Mouse (Mus musculus) myocyte (in vitro differentiated cells): ENCODE results near the gene Nr1i2. TPM values are rescaled to one million over a fixed set of nuclear protein-coding genes. Genes with fewer than 3 reads are reported as not detected.
A peak's percentile ranks its signal among the peaks of the same experiment; 100 is the strongest.
"Not testable (repeated sequence)": the region's sequence is repeated elsewhere in the genome, so short reads cannot be mapped to it uniquely, and the experiment has no call there.

Experiments used
- H3K27me3 ChIP-seq: one replicate; pipeline ENCODE4 v1.6.1; 2011; ENCODE audit not compliant: control insufficient read depth, insufficient read depth, insufficient read length
- H3K36me3 ChIP-seq: one replicate; pipeline ENCODE4 v1.6.1; 2011; ENCODE audit not compliant: control insufficient read depth, insufficient read depth
- H3K4me2 ChIP-seq: one replicate; pipeline ENCODE4 v1.6.1; 2011; ENCODE audit warnings: low read depth, control low read depth
- H3K4me3 ChIP-seq: one replicate; pipeline ENCODE4 v1.5.1; 2011; ENCODE audit warnings: mild to moderate bottlenecking, control low read depth, moderate library complexity
- H3K79me2 ChIP-seq: one replicate; pipeline ENCODE4 v1.6.1; 2011; ENCODE audit not compliant: control insufficient read depth, insufficient read depth
- H3ac ChIP-seq: one replicate; pipeline ENCODE4 v1.6.1; 2011; ENCODE audit not compliant: control insufficient read depth, insufficient read length
- CEBPB ChIP-seq: IDR thresholded peaks from 2 replicates; pipeline ENCODE4 v1.6.1; 2011; ENCODE audit warnings: mild to moderate bottlenecking, moderate library complexity; ENCODE audit not compliant: poor library complexity, insufficient read depth, severe bottlenecking
- E2F4 ChIP-seq: IDR thresholded peaks from one replicate; pipeline ENCODE4 v1.6.1; 2011; ENCODE audit warnings: mild to moderate bottlenecking, control low read depth, moderate library complexity; ENCODE audit not compliant: insufficient read depth
- MAX ChIP-seq: IDR thresholded peaks from one replicate; pipeline ENCODE4 v1.6.1; 2011; ENCODE audit warnings: low read depth, mild to moderate bottlenecking, control low read depth
- MYOD1 ChIP-seq, 3 experiments: IDR thresholded peaks; one replicate each; pipeline ENCODE4 v1.6.1; 2011; ENCODE audit warnings: control low read depth in 2 of 3, low read depth in 2 of 3, mild to moderate bottlenecking in 2 of 3, moderate library complexity in 1 of 3; ENCODE audit not compliant: insufficient read length in 2 of 3, control insufficient read depth in 1 of 3
- MYOG ChIP-seq, 3 experiments: IDR thresholded peaks; one replicate each; pipeline ENCODE4 v1.6.1; 2011; ENCODE audit warnings: control low read depth in 2 of 3, low read depth in 2 of 3, mild to moderate bottlenecking in 2 of 3; ENCODE audit not compliant: insufficient read length in 2 of 3, control insufficient read depth in 1 of 3, insufficient read depth in 1 of 3
- POLR2A ChIP-seq: IDR thresholded peaks from one replicate; pipeline ENCODE4 v1.6.1; 2011; ENCODE audit warnings: low read depth, mild to moderate bottlenecking, control low read depth, moderate library complexity; ENCODE audit not compliant: insufficient read length
- POLR2AphosphoS2 ChIP-seq: IDR thresholded peaks from one replicate; pipeline ENCODE4 v1.6.1; 2011; ENCODE audit warnings: low read depth, control low read depth; ENCODE audit not compliant: insufficient read length
- REST ChIP-seq: IDR thresholded peaks from one replicate; pipeline ENCODE4 v1.6.1; 2011; ENCODE audit warnings: mild to moderate bottlenecking, control low read depth, moderate library complexity; ENCODE audit not compliant: insufficient read depth, insufficient read length
- SRF ChIP-seq: IDR thresholded peaks from one replicate; pipeline ENCODE4 v1.6.1; 2011; ENCODE audit warnings: low read depth; ENCODE audit not compliant: control insufficient read depth, insufficient read length
- TCF12 ChIP-seq: IDR thresholded peaks from one replicate; pipeline ENCODE4 v1.6.1; 2011; ENCODE audit warnings: mild to moderate bottlenecking, control low read depth; ENCODE audit not compliant: poor library complexity, insufficient read depth, severe bottlenecking
- TCF3 ChIP-seq: IDR thresholded peaks from one replicate; pipeline ENCODE4 v1.6.1; 2011; ENCODE audit warnings: low read depth, control low read depth; ENCODE audit not compliant: insufficient read length
- USF1 ChIP-seq: IDR thresholded peaks from one replicate; pipeline ENCODE4 v1.6.1; 2011; ENCODE audit warnings: low read depth, mild to moderate bottlenecking, control low read depth, moderate library complexity
- polyA plus RNA-seq: library from polyadenylated mRNA; unstranded; fragments of >200 nt; fragmentation: generic; extraction: Trizol; gene quantifications from one replicate; pipeline ENCODE4 v1.2.1, GENCODE M21; 2012; ENCODE audit warnings: missing spikeins

Gene Nr1i2
- polyA plus RNA-seq, 1 experiment, result not detected

- no peak overlapping the region for H3K4me2 ChIP-seq
- no peak overlapping the region for H3K4me3 ChIP-seq
- H3K27me3 ChIP-seq, result no peaks in the 10 kb centered on the region
- no peaks in the 10 kb centered on the region for H3K79me2 ChIP-seq
- H3ac ChIP-seq, result no peak overlapping the region
- peak; percentile 60 for TF ChIP-seq POLR2AphosphoS2
- TF ChIP-seq TCF3, result no peak
- TF ChIP-seq E2F4, result no peak
- TF ChIP-seq MYOD1 (IDR thresholded peaks at IDR 0.05; ENCODE audit: control insufficient read depth in 1 of 3, insufficient read length in 2 of 3, low read depth in 2 of 3), result no peak
- no peak for TF ChIP-seq MYOG (IDR thresholded peaks at IDR 0.05; ENCODE audit: control insufficient read depth in 1 of 3, insufficient read depth in 1 of 3, insufficient read length in 2 of 3, low read depth in 2 of 3)
- TF ChIP-seq REST, result no peak
- H3K36me3 ChIP-seq, result peaks cover 19% of the 10 kb centered on the region
Measured at GRCm38 (mm10) chr16:38240167-38240566, 54.5 kb downstream of the Nr1i2 start.

- Histone ChIP-seq H3K4me3 (no peak overlapping the region), H3K4me2 (no peak overlapping the region), H3K79me2 (no peaks in the 10 kb centered on the region), H3K36me3 (peaks cover 19% of the 10 kb centered on the region), H3ac (no peak overlapping the region), H3K27me3 (no peaks in the 10 kb centered on the region)
- TF ChIP-seq SRF (no peak), TCF3 (no peak), POLR2A (no peak), E2F4 (no peak), POLR2AphosphoS2 (no peak), MYOD1 (IDR thresholded peaks at IDR 0.05; ENCODE audit: control insufficient read depth in 1 of 3, insufficient read length in 2 of 3, low read depth in 2 of 3) (no peak), MAX (no peak), REST (no peak), MYOG (IDR thresholded peaks at IDR 0.05; ENCODE audit: control insufficient read depth in 1 of 3, insufficient read depth in 1 of 3, insufficient read length in 2 of 3, low read depth in 2 of 3) (no peak), USF1 (no peak), CEBPB (no peak), TCF12 (no peak)
Measured at GRCm38 (mm10) chr16:38239729-38240128, 54.9 kb downstream of the Nr1i2 start.

GRCm38 (mm10) chr16:38236936-38237585 is 57.6 kb downstream of the Nr1i2 start:
- TF ChIP-seq MAX (no peak), E2F4 (no peak), MYOG (IDR thresholded peaks at IDR 0.05; ENCODE audit: control insufficient read depth in 1 of 3, insufficient read depth in 1 of 3, insufficient read length in 2 of 3, low read depth in 2 of 3) (no peak), MYOD1 (IDR thresholded peaks at IDR 0.05; ENCODE audit: control insufficient read depth in 1 of 3, insufficient read length in 2 of 3, low read depth in 2 of 3) (no peak), REST (no peak), USF1 (no peak), CEBPB (no peak), TCF12 (no peak), SRF (no peak), POLR2A (no peak), POLR2AphosphoS2 (no peak), TCF3 (no peak)
- H3K27me3 ChIP-seq, result no peaks in the 10 kb centered on the region
- H3K79me2 ChIP-seq, result no peaks in the 10 kb centered on the region

GRCm38 (mm10) chr16:38222491-38222890 is 72.1 kb downstream of the Nr1i2 start:
- not testable (repeated sequence) for H3K27me3 ChIP-seq, H3ac ChIP-seq, H3K4me3 ChIP-seq, H3K4me2 ChIP-seq
- peaks cover 18% of the 10 kb centered on the region for H3K79me2 ChIP-seq
- H3K36me3 ChIP-seq, result peaks cover 51% of the 10 kb centered on the region

More at GRCm38 (mm10) chr16:38236936-38237585, 57.6 kb downstream of the Nr1i2 start:
- Histone ChIP-seq H3K4me3 (no peak overlapping the region), H3K36me3 (peaks cover 17% of the 10 kb centered on the region), H3ac (no peak overlapping the region), H3K4me2 (no peak overlapping the region)

- no peak overlapping the region for H3K4me3 ChIP-seq
- no peak overlapping the region for H3K4me2 ChIP-seq
- H3K36me3 ChIP-seq, result peaks cover 28% of the 10 kb centered on the region
- H3K27me3 ChIP-seq, result no peaks in the 10 kb centered on the region
- H3K79me2 ChIP-seq, result no peaks in the 10 kb centered on the region
- H3ac ChIP-seq, result no peak overlapping the region
- no peak for TF ChIP-seq REST
- no peak for TF ChIP-seq POLR2AphosphoS2
- no peak for TF ChIP-seq TCF3
- TF ChIP-seq CEBPB, result no peak
- TF ChIP-seq MYOD1 (IDR thresholded peaks at IDR 0.05; ENCODE audit: control insufficient read depth in 1 of 3, insufficient read length in 2 of 3, low read depth in 2 of 3), result no peak
- no peak for TF ChIP-seq POLR2A
- TF ChIP-seq MAX, result no peak
- no peak for TF ChIP-seq E2F4
- no peak for TF ChIP-seq USF1
Measured at GRCm38 (mm10) chr16:38205272-38205671, 89.4 kb downstream of the Nr1i2 start.

Other genes with a start within 250 kb of the Nr1i2 start
- gene Gsk3b, start 205.8 kb downstream of the Nr1i2 start, polyA plus RNA-seq, result 18.7 TPM
- 1.1 TPM for gene Maats1, start 47.3 kb upstream of the Nr1i2 start, polyA plus RNA-seq
- 653 TPM for gene Cox17, start 52.2 kb upstream of the Nr1i2 start, polyA plus RNA-seq
- 0.16 TPM for gene Gm21987, start 52.2 kb upstream of the Nr1i2 start, polyA plus RNA-seq
- 10.5 TPM for gene Popdc2, start 67.4 kb upstream of the Nr1i2 start, polyA plus RNA-seq
- gene Pla1a, start 138.3 kb upstream of the Nr1i2 start, polyA plus RNA-seq, result 13.9 TPM
- 124 TPM for gene Adprh, start 157.9 kb upstream of the Nr1i2 start, polyA plus RNA-seq
- gene Cd80, start 160.7 kb upstream of the Nr1i2 start, polyA plus RNA-seq, result 27.1 TPM
- gene Timmdc1, start 227.8 kb upstream of the Nr1i2 start, polyA plus RNA-seq, result 41.4 TPM